Mouse (Mus musculus) thymus, adult 2 months (tissue): ENCODE data around the gene Il27ra. TPM values are rescaled to one million over a fixed set of nuclear protein-coding genes. Genes with fewer than 3 reads are reported as not detected.

Experiments used
- DNase-seq: peaks from one replicate; pipeline ENCODE4 v3.0.0; 2021
- H3K27ac ChIP-seq: fragments of 200-500 bp; 2 replicates; pipeline ENCODE4 v1.5.1; 2012; ENCODE audit warnings: low read length, control low read depth; ENCODE audit not compliant: control insufficient read depth, insufficient read depth
- H3K27me3 ChIP-seq: fragments of 200-500 bp; 2 replicates; pipeline ENCODE4 v1.6.1; 2012; ENCODE audit warnings: mild to moderate bottlenecking, low read length, moderate library complexity, mixed read lengths; ENCODE audit not compliant: control insufficient read depth, insufficient read depth
- H3K36me3 ChIP-seq: fragments of 200-500 bp; 2 replicates; pipeline ENCODE4 v1.6.1; 2012; ENCODE audit warnings: mild to moderate bottlenecking, low read length, moderate library complexity; ENCODE audit not compliant: control insufficient read depth, insufficient read depth
- H3K4me1 ChIP-seq: fragments of 200-500 bp; replicated peaks from 2 replicates; pipeline ENCODE4 v1.6.1; 2012; ENCODE audit warnings: low read length; ENCODE audit not compliant: control insufficient read depth, insufficient read depth
- H3K4me3 ChIP-seq: fragments of 200-500 bp; 2 replicates; pipeline ENCODE4 v1.5.1; 2012; ENCODE audit warnings: mild to moderate bottlenecking, low read length, control low read depth, moderate library complexity; ENCODE audit not compliant: control insufficient read depth, insufficient read depth
- CTCF ChIP-seq: fragments of 200-500 bp; IDR thresholded peaks from 2 replicates; pipeline ENCODE4 v1.5.1; 2012; ENCODE audit warnings: mild to moderate bottlenecking, control low read depth, low read length, moderate library complexity, borderline replicate concordance; ENCODE audit not compliant: control insufficient read depth, poor library complexity, insufficient read depth; ENCODE audit errors: extremely low read depth
- POLR2A ChIP-seq: fragments of 200-500 bp; IDR thresholded peaks from 2 replicates; pipeline ENCODE4 v1.6.1; 2012; ENCODE audit warnings: mild to moderate bottlenecking, low read length, control low read depth, moderate library complexity; ENCODE audit not compliant: control insufficient read depth, poor library complexity, insufficient read depth; ENCODE audit errors: extremely low read depth
- WGBS: fragments of 180-500 bp; shearing (Covaris S2); methylation state at CpG from one replicate; pipeline ENCODE4 v1.1.7; 2018; 5-methylcytosine and 5-hydroxymethylcytosine counted together
- polyA plus RNA-seq: library from polyadenylated mRNA; depleted of rRNA; stranded (reverse); fragments of >200 nt; gene quantifications from 2 replicates; pipeline ENCODE4 v1.2.3, GENCODE M21; 2012

Il27ra gene
- polyA plus RNA-seq, 1 experiment, result 84.0 TPM

DNA sequence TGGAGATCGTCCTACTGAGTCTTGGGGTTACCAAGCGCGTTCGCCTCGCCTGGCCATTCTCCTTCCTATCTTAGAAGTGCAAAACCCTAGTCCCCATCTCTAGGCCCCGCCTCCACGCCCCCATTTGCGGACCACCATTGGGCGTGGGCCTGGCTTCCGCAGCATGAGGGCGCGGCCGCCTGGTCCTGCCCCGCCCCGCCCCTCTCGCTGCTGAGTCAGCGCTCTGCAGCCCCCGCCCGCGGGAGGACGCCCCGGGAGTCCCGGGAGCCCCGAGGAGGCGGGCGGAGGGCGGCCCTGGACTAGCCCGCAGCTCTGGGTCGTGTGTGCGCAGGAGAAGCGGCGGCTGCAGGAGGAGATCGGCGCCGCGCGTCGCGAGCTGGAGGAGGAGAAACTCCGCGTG, 16.5 kb downstream of the Il27ra start:
- H3K27ac ChIP-seq, result no peak overlapping the region
- peak overlapping the region; percentile 10; the same call in 1 of the 2 replicates for H3K4me3 ChIP-seq
- TF ChIP-seq CTCF (no peak), POLR2A (no peak)
- no peaks in the 10 kb centered on the region; the same call in 1 of the 2 replicates for H3K27me3 ChIP-seq
- WGBS, result 2% methylated on average over 41 of the region's 41 CpGs
- peak; percentile 78 for DNase-seq
- H3K36me3 ChIP-seq, result no peaks in the 10 kb centered on the region; the same call in 1 of the 2 replicates
- peaks cover 12% of the 10 kb centered on the region; the same call in 1 of the 2 replicates for H3K4me1 ChIP-seq

- TF ChIP-seq CTCF, result peak; percentile 86
- no peak for TF ChIP-seq POLR2A
- Histone ChIP-seq H3K36me3 (no peaks in the 10 kb centered on the region), H3K4me1 (peaks cover 12% of the 10 kb centered on the region; the same call in 1 of the 2 replicates), H3K27ac (no peak overlapping the region), H3K4me3 (no peak overlapping the region), H3K27me3 (no peaks in the 10 kb centered on the region; the same call in 1 of the 2 replicates)
- 20% methylated on average over 10 of the region's 10 CpGs for WGBS
- peak; percentile 65 for DNase-seq
These were observed 18.2 kb downstream of the Il27ra start for GRCm38 (mm10) chr8:84024171-84024570.

- H3K4me3 ChIP-seq, result no peak overlapping the region
- no peaks in the 10 kb centered on the region; the same call in 1 of the 2 replicates for H3K27me3 ChIP-seq
These were observed 18.8 kb downstream of the Il27ra start for GRCm38 (mm10) chr8:84023631-84024030.

GRCm38 (mm10) chr8:84023085-84023484, 19.3 kb downstream of the Il27ra start:
- H3K27me3 ChIP-seq, result no peaks in the 10 kb centered on the region; the same call in 1 of the 2 replicates
- no peak overlapping the region for H3K4me3 ChIP-seq
- TF ChIP-seq POLR2A (no peak), CTCF (no peak)
- H3K27ac ChIP-seq, result no peak overlapping the region
- H3K36me3 ChIP-seq, result no peaks in the 10 kb centered on the region
- WGBS, result 42% methylated on average over 5 of the region's 5 CpGs
- DNase-seq, result no peak
- H3K4me1 ChIP-seq, result peaks cover 12% of the 10 kb centered on the region; the same call in 1 of the 2 replicates

More at GRCm38 (mm10) chr8:84023631-84024030, 18.8 kb downstream of the Il27ra start:
- TF ChIP-seq POLR2A (no peak), CTCF (no peak)
- 87% methylated on average over 1 of the region's 1 CpGs for WGBS
- no peak for DNase-seq
- H3K4me1 ChIP-seq, result peaks cover 12% of the 10 kb centered on the region; the same call in 1 of the 2 replicates
- no peaks in the 10 kb centered on the region for H3K36me3 ChIP-seq
- H3K27ac ChIP-seq, result no peak overlapping the region

DNA sequence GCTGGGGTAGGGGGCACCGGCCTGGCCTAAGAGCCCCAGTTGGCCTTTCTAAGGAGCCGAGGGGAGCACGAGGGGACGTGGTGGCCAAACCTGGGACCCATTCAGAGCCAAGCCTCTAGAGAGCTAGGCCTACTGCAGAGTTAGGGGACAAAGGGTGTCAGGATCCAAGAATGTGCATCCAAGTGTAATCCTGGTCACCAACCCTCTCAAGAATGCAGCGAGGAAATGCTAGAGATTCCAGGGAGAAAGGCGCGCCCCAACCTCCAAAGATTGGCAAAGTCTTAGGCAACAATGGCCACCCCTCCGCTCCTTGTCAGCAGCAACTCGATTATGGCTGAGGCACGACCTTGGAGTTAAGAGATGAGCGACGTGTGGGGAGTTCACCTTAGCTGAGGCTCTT, 20.8 kb downstream of the Il27ra start:
- TF ChIP-seq CTCF (no peak), POLR2A (no peak)
- Histone ChIP-seq H3K4me1 (peaks cover 9% of the 10 kb centered on the region; the same call in 1 of the 2 replicates), H3K36me3 (no peaks in the 10 kb centered on the region), H3K27ac (no peak overlapping the region), H3K4me3 (no peak overlapping the region), H3K27me3 (no peaks in the 10 kb centered on the region; the same call in 1 of the 2 replicates)
- no peak for DNase-seq
- 85% methylated on average over 12 of the region's 12 CpGs for WGBS

GRCm38 (mm10) chr8:84021096-84021495, 21.3 kb downstream of the Il27ra start, which contains the start of gene Palm3:
TSS of gene Palm3 (plus strand) at chr8:84021471.
- Histone ChIP-seq H3K4me3 (no peak within 1 kb of the TSS), H3K36me3 (no peaks in the 10 kb centered on the region), H3K4me1 (peaks cover 5% of the 10 kb centered on the region; the same call in 1 of the 2 replicates), H3K27me3 (no peaks in the 10 kb centered on the region; the same call in 1 of the 2 replicates), H3K27ac (no peak within 1 kb of the TSS)
- TF ChIP-seq CTCF (no peak), POLR2A (no peak)
- no peak for DNase-seq
- WGBS, result 79% methylated on average over 18 of the region's 18 CpGs
